Mouse (Mus musculus) large intestine, adult 2 months (tissue): ENCODE measurements around the gene F5. TPM values are rescaled to one million over a fixed set of nuclear protein-coding genes. Genes with fewer than 3 reads are reported as not detected.

Source experiments
- polyA plus RNA-seq: library from polyadenylated mRNA; depleted of rRNA; stranded (reverse); fragments of >200 nt; gene quantifications from 2 replicates; pipeline ENCODE4 v1.2.3, GENCODE M21; 2012; rRNA removed

The F5 gene
- polyA plus RNA-seq, 1 experiment, result 0.06 TPM

Other genes with a start within 250 kb of the F5 start
- 6.4 and 10.5 TPM in 2 replicates for gene Scyl3, start 222.7 kb upstream of the F5 start, polyA plus RNA-seq
- gene BC055324, start 157.0 kb upstream of the F5 start, polyA plus RNA-seq, result 1.9 and 2.4 TPM in 2 replicates
- gene Mettl18, start 156.9 kb upstream of the F5 start, polyA plus RNA-seq, result 0.59 and 0.66 TPM in 2 replicates
- gene Sele, start 103.6 kb upstream of the F5 start, polyA plus RNA-seq, result 0.08 TPM in 1 of 2 replicates, not detected in the other
- 3.0 and 3.4 TPM in 2 replicates for gene Sell, start 89.9 kb upstream of the F5 start, polyA plus RNA-seq
- 1.1 and 1.7 TPM in 2 replicates for gene Selp, start 36.6 kb upstream of the F5 start, polyA plus RNA-seq
- gene Slc19a2, start 97.2 kb downstream of the F5 start, polyA plus RNA-seq, result 6.0 and 7.2 TPM in 2 replicates
- gene Ccdc181, start 123.7 kb downstream of the F5 start, polyA plus RNA-seq, result 1.4 and 1.8 TPM in 2 replicates
- 5.9 and 6.0 TPM in 2 replicates for gene Nme7, start 152.3 kb downstream of the F5 start, polyA plus RNA-seq
- gene Blzf1, start 155.7 kb downstream of the F5 start, polyA plus RNA-seq, result 3.8 and 4.9 TPM in 2 replicates